Mouse (Mus musculus): ENCODE results near the gene Cdca8.
"Not testable (repeated sequence)": the region's sequence is repeated elsewhere in the genome, so short reads cannot be mapped to it uniquely, and the experiment has no call there.

Gene Cdca8

DNA sequence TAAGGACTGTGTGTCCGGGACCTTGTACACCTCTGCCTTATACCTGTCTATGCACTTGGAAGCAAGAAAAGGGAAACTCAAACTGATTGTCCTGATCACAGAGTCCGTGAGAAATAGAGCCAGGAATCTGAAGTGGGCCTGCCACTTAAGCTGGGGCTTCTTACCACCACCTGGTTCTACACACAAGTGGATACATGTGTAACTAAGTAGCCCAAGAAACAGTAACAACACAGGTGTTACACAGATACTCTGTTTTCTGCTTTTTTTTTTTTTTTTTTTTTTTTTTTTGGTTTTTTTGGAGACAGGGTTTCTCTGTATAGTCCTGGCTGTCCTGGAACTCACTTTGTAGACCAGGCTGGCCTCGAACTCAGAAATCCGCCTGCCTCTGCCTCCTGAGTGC lies at the start of gene Cdca8:
Gene Cdca8, minus strand, starts transcription at position 101 of the 400 bp plus-strand sequence.
- in situ Hi-C loops (cut with MboI; ENCODE audit: unreplicated experiment in 2 of 2), result not testable (repeated sequence)

DNA sequence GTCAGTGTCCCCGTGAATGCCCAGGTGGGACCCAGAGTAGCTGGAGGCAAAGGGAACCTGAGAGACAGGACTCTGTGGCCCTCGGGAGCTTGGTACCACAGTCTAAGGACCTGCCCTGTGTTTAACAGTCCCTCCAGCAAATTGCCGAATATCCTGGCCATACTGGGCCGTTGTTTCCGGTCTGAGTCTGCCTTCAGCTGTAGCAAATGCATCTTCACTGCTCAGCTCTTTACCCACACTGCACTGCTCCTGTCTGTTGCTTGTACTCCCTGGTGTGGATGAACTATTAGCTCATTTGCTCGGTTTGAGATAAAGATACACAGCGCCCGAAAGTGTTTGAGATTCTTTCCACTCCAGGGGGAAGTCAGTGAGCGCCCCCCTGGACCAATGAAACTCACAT lies 49.3 kb upstream of the Cdca8 start:
- in situ Hi-C loops (cut with MboI; ENCODE audit: unreplicated experiment in 2 of 2), result no loop called here

DNA sequence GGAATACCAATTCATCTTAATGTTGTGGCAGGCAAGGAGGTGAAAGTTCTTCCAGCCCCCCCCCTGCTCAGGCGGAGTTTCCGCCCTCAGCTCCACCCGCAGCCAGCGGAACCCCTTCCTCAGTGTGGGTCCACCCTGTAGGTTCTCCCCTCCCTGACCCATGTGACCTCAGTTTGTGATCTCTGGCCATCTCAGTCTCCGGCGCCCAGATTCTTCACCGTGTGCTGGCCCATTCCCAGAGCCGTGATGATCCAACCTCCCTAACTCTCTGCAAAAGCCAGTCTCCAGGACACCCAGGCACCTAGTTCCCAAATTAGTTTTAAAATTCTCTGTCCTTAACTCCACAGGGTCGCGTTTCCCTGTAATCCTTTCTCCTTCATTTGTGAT lies 48.6 kb upstream of the Cdca8 start:
- in situ Hi-C loops (cut with MboI; ENCODE audit: unreplicated experiment in 2 of 2), result no loop called here

DNA sequence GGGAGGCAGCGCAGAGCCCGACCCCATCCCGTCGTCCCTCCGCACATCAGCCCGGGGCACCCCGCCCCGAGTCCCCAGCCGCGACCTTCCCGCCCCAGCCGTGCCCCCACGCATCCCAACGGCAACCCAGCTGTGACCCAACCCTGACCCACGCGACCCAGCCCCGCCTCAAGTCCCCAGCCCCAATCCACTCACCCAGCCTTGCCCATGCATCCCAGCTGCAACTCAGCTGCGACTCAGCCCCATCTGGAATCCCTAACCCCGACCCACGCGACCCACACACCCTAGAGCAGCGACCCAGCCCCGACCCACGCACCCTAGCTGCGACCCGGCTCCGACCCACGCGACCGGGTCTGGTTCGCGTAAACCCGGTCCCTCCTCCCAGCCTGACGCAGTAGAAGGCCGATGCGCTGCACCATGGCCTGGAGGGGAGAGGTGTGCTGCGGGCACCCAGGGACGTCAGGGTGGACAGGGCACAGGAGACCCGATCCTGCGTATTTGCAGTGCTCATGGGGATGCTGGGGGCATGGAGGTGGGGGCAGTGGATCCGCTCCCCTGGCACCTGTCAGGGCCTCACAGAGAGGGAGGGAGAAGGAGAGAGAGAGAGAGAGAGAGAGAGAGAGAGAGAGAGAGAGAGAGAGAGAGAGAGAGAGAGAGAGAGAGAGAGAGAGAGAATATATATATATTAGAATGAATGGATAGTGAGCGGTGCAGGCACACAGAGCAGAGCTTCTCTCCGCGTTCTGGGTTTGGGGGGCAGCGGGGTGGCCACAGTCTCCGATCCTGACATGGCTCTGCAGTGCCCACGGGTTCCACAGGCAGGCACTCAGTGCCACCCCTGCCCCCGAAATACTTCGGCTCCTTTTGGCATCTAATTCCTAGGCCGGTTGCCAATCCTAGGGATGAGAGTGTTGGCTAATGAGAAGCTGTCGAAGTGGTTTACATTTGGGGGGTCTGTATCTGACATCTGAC lies 47.9 kb upstream of the Cdca8 start:
- in situ Hi-C loops (cut with MboI; ENCODE audit: unreplicated experiment in 2 of 2), result no loop called here

DNA sequence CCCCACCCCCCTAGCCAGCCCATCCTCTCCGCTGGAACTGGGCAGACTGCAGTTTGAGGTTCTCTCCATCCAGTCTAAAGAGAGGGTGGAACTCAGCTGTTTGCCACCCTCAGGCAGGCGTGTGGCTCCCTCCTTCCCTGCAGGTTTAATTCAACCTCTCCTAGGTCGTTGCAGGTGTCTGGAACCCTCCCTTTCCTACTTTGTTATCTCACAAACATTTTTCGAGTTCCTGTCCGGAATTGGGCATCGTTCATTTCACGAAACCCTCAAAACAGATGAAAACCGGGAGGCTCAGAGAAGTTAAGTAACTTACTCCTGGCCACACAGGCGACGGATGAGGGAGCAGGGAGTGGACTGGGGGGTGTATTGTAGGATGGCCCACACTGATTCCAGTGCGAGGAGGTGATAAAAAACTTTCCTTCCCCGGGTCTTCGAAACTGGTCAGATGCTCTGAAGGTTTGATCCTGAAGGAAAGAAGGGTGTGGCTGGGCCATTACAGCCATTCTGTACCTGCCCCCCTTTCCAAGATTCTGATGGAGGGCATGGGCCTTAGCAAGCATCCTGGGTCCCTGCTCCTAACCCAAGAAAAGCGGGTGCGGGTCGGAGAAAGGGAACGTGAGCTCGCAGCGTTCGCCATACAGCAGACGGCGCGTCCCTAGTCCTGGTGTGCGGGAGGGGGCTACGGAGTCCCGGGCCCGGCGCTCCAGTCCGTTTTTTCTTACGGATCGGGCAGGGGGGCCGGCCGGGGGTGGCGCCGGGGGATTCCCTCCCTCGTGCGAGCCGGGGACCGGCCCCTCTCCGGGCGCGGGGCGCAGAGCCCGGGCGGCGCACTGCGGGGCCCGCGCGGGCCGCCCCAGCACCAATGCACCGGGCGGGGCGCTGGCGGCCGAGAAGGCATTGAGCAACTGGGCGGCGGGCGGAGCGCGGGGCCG lies 46.8 kb upstream of the Cdca8 start, which contains the start of gene Rspo1:
Gene Rspo1, plus strand, starts transcription at position 760 of the 932 bp plus-strand sequence.
- in situ Hi-C loops (cut with MboI; ENCODE audit: unreplicated experiment in 2 of 2), result no loop called here

DNA sequence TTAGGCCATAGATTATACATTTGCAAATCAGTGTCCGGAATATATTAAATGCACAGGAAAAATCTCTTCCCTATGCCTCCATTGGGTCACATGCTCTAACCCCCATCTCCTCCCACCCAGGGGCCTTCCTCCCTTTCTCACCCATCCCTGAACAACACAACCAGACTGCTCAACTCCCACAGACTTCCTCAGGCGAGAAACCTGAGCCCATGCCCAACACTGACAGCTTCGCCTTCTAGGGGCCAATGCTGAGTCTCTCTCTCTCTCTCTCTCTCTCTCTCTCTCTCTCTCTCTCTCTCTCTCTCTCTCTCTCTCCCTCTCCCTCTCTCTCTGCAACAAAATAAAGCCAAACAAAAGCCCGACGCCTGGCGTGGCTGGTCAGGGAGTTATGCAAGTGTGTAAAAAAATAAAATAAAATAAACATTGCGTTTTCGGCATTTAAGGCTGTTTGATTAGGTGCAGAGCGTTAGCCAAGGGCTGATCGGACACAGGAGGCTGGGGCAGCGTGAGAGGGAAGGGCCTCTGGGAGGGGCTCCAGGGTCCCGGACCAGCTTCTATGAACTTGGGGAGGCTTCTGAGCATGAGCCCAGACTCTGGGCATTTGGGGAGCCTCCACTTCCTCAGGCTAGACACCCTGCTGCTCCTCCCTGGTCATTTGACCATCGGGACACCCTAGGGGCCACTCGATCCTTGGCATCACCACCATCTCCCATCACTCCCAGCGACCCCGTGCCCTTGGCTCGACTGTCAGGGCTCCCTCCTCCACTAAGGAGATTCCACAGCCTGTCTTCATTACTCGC lies 46.0 kb upstream of the Cdca8 start:
- in situ Hi-C loops (cut with MboI; ENCODE audit: unreplicated experiment in 2 of 2), result loop anchor here in 1 of 2 experiments (5.0 kb wide), 1 partner anchor 32 kb away; the partner anchor contains the start of gene Gnl2

DNA sequence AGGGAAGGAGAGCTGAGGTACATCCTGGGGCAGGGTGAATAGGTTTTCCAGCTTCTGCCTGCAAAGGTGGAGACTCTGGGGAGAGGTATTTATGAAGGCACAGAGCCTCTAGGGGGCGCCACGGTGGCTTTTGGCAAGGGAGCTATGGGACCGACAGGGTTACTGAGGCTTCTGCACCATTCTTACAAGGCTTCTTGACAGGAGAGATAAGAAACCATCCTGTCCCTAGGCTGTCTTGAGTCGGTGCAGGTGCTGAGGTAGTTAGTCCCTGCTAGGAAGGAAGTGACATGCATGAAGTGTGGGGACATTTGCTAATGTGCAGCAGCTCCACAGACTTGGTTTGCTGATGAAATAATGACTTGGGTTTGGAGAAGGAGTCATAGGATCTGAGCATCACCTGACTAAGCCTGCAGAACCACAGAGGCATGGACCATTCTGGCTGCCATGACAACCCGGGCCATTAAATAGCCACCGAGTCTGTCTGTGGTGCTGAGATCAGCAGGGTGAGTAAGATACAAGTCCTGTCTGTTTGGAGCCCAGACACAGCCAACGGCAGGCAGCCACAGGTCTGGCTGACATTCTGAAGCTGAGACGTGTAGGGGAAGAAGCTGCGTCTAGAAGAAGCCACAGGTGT lies 44.9 kb upstream of the Cdca8 start:
- in situ Hi-C loops (cut with MboI; ENCODE audit: unreplicated experiment in 2 of 2), result loop anchor here in 1 of 2 experiments (5.0 kb wide), 1 partner anchor 33 kb away; the partner anchor contains the start of gene Gnl2

DNA sequence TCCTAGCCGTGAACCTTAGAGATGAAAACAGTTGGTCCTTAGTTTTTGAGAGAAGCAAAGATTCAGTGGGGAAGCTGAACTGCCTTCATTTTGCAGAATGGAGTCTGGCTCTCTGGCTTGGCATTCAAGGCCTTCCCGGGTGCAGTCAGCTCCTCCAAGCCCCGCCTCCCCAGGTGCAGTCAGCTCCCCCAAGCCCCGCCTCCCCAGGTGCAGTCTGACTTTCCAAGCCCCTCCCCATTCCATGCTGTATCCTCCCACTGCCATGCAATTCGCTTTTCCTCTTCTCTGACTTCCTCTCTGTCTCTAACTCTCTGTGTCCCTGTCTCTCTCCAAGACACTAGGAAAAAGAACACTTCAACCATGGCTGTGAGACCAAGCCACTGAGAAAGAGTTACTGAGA lies 39.1 kb upstream of the Cdca8 start:
- in situ Hi-C loops (cut with MboI; ENCODE audit: unreplicated experiment in 2 of 2), result no loop called here

DNA sequence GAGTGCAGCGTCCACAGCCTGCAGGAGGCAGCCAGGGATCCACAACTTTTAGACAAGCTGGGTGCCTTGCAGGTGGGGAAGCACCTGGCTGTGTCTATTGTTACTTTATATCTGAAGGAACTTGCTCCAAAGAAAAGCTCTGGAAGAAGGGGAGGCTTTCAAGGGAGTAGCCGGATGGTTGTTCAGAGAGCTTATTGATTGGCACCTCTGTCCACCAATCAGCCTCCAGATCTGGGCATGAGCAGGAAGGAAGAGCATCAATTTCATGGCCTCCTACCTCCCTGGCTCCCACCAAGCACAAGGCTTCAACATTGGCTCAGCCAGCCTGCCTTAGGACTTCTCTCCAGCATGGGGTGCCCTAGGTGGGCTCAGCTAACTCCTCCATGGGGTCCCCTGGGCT lies 34.2 kb upstream of the Cdca8 start:
- in situ Hi-C loops (cut with MboI; ENCODE audit: unreplicated experiment in 2 of 2), result loop anchor here in 1 of 2 experiments (25.0 kb wide), 1 partner anchor 989 kb away; no protein-coding TSS in a partner anchor

DNA sequence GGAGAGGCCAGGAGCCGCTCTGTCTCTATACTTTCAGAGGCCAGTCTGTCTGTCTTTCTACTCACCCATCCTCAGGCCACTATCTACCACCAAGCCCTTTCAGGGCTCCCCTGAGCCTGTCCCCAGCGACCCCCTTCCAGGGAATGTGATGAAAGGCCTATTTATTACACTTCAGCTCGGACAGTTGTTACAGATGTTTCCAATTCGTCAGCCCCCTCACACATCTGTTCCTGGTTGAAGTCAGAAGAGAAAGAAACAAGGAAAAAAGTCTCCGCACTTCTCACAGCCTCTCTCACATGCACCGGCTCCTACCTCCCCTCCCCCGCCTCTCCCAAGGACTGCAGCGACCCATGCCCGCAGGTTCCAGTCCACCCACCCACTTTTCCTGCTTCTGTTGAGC lies 33.2 kb upstream of the Cdca8 start:
- in situ Hi-C loops (cut with MboI; ENCODE audit: unreplicated experiment in 2 of 2), result loop anchor here in 1 of 2 experiments (25.0 kb wide), 1 partner anchor 990 kb away; no protein-coding TSS in a partner anchor

DNA sequence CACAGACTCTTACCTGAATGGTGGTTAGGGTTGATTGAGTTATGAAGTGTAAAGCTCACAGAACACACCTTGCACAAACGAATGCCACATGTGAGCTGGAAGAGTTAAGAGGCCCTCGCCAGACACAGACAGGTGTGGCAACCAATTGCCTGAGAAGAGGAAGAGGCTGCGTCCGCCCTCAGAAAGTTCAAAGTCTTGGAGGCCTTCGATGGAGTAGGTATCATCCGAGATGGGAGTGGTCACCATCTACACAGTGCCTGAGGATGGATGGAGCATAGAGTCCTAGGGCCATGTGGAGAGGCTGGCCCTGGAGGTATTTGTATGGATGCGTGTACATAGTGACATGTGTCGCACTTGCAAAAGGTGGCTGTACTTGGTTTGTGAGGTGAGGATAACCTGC lies 32.0 kb upstream of the Cdca8 start:
- in situ Hi-C loops (cut with MboI; ENCODE audit: unreplicated experiment in 2 of 2), result loop anchor here in 1 of 2 experiments (25.0 kb wide), 1 partner anchor 991 kb away; no protein-coding TSS in a partner anchor

DNA sequence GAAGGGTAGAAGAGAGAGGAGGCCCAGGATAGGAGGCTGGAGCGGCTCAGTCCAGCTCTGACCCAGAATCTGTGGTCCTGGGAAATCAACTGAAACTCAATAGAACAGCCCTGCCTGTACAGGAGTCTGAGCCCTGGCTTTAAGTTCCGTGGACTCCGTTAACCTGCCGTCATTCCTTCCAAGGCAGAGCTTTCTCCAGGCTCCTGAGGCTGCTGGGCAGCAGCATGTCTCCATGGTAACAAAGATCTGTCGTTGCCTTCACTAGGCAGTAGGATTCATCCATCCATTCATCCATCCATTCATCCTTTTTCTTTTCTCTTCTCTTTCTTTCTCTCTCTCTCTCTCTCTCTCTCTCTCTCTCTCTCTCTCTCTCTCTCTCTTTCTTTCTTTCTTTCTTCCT lies 31.6 kb upstream of the Cdca8 start:
- in situ Hi-C loops (cut with MboI; ENCODE audit: unreplicated experiment in 2 of 2), result loop anchor here in 1 of 2 experiments (25.0 kb wide), 1 partner anchor 992 kb away; no protein-coding TSS in a partner anchor

DNA sequence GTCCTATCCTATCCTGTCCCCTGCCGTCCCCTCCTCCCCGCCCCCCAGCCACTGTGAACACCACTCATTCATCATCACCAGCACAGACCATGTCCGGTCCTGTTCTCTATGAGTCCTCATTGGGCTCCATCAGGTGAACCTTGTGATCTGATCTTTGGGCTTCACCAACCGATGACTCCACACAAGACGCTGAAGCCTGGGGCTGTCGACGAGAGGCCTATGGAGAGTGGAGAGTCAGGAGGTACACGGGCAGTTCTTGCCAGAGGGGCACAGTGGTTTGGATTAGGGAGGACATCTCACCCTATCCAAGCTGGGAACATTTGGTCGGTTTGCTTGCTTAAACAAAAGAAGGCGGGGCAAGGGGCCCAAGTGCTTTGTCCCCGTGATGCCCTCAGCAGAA lies 31.1 kb upstream of the Cdca8 start:
- in situ Hi-C loops (cut with MboI; ENCODE audit: unreplicated experiment in 2 of 2), result loop anchor here in 1 of 2 experiments (25.0 kb wide), 1 partner anchor 992 kb away; no protein-coding TSS in a partner anchor

DNA sequence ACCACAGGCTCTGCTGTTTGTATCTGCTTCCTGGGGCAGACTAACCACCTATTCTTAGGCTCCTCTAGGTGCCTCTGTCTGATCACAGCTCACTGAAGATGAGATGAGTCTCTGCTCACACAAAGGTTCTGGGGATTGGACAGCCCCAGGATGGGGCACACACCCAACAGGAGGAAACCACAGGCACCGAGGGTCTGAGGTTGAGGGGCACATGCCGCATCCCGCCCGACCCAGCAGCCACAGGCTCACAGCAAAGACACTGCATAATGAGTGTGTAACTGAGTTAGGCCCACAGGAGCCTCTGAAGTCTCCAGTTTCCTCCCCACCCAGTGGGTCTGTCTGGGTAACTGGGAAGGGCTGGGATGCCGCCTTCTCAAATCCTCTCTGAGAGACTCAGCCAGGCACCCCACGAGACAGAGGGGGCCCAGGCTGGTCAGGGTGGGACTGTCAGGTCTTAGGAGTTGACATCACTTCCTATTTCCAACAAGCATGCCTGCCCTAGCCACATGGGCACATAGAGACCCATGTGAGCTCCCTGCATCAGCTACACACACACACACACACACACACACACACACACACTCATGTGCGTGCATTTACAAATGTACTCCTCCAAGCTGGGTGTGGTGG lies 30.2 kb upstream of the Cdca8 start:
- in situ Hi-C loops (cut with MboI; ENCODE audit: unreplicated experiment in 2 of 2), result loop anchor here in 1 of 2 experiments (25.0 kb wide), 1 partner anchor 993 kb away; no protein-coding TSS in a partner anchor

DNA sequence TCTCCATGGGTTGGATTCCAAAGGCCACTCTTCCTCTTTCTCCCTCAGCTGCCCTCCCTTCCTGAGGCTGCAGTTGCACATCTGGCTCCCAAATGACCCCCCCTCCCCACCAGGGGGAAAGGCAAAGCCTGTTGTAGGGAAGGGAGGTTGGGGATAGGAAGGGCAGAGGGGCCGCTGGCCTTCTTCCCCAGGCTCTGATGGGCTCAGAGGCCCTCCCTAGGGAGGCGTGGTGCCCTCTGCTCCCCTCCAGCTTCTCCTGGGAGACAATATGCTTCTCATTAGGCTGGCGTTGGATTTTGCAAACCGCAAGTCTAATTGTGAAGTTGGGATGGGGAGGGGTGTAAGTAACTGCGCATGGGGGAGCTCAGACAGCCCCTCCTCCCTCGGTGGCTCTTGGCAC lies 29.6 kb upstream of the Cdca8 start:
- in situ Hi-C loops (cut with MboI; ENCODE audit: unreplicated experiment in 2 of 2), result loop anchor here in 1 of 2 experiments (25.0 kb wide), 1 partner anchor 994 kb away; no protein-coding TSS in a partner anchor

DNA sequence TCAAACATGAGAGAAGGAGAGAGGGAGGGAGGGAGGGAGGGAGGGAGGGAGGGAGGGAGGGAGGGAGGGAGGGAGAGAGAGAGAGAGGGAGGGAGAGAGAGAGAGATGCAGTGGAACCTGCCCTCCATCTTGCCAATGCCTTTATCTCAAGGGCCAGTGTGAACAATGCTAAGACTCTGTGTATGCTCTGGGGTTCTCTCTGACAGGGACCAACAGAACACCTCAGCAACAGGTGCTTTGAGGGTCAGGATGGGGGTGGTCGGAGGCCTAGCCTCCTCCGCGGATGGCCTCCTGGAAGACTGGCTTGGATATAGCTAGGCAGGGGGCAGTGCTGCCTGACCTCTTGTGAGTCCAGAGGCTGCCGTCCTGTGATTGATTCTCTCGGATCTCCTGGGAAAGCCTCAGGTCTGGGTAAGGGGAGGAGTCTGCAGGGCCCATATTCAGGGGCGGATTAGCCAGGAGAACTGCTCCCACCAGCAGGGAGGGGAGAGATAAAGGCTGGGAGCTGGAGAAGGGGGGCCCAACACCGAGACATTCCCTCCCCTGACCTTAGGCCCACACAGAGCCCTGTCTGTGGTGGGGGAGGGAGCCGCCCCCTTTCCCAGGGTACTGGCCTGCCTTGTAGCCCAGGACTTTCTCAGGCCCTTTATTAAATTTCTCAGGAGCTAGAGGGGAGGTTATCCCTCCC lies 25.9 kb upstream of the Cdca8 start:
- in situ Hi-C loops (cut with MboI; ENCODE audit: unreplicated experiment in 2 of 2), result loop anchor here in 1 of 2 experiments (25.0 kb wide), 1 partner anchor 997 kb away; no protein-coding TSS in a partner anchor

DNA sequence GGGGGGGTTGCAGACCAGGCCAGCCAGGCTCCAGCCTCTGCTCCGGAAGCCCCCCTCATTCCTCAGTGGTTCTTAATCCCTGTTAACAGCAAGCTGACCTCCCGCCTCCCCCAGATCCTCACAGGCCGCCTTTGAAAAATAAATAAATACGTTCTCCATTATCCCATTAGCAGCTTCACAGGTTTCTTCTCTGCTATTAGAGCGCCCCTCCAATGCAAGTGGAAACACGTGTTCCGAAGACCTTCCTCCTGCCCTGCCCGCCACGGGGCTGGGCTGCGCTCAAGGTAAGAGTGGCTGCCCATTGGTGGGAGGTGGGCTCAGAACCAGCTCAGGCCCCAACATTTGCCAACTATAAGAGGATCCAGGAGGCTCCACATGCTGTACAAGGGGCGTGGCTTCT lies 23.5 kb upstream of the Cdca8 start:
- in situ Hi-C loops (cut with MboI; ENCODE audit: unreplicated experiment in 2 of 2), result loop anchor here in 1 of 2 experiments (25.0 kb wide), 1 partner anchor 1000 kb away; no protein-coding TSS in a partner anchor

DNA sequence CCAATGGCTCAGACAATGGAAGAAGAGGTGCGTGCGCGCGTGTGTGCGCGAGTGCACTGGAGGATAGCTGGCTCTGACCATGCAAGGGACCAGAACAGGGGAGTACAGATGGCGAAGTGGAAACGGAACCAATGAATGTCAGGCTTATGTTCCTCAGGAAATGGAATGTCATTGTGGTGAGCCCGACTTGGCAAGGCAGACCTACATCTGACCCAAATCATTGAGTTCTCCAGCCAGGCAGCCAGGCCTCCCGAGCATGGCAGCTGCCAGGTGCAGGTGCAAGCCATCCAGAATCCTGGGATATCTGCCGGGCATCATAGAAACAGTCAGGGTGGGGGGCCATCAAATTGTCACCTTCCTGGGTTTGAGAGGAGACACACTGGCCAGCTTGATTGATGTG lies 21.8 kb upstream of the Cdca8 start:
- in situ Hi-C loops (cut with MboI; ENCODE audit: unreplicated experiment in 2 of 2), result loop anchor here in 1 of 2 experiments (25.0 kb wide), 1 partner anchor 1001 kb away; no protein-coding TSS in a partner anchor
